Mouse (Mus musculus) lung, postnatal 10 days (tissue): ENCODE measurements around the gene Gas2l2.

Experiments
- DNase-seq: peaks from one replicate; pipeline ENCODE4 v3.0.0; 2021

Gene Gas2l2

GRCm38 (mm10) chr11:83442596-83443267 is 13.5 kb upstream of the Gas2l2 start:
- DNase-seq, result peak; percentile 86

GRCm38 (mm10) chr11:83441235-83441634 is 12.0 kb upstream of the Gas2l2 start:
- no peak for DNase-seq

- DNase-seq, result peak; percentile 88
These were observed 11.1 kb upstream of the Gas2l2 start for GRCm38 (mm10) chr11:83440081-83441064.

GRCm38 (mm10) chr11:83439426-83440060 is 10.3 kb upstream of the Gas2l2 start:
- no peak for DNase-seq

- DNase-seq, result no peak
These were observed 8.1 kb upstream of the Gas2l2 start, which contains the start of gene 1700020L24Rik for GRCm38 (mm10) chr11:83437377-83437776. Gene 1700020L24Rik, plus strand, starts transcription at chr11:83437677.

GRCm38 (mm10) chr11:83432533-83432932 is 3.3 kb upstream of the Gas2l2 start:
- DNase-seq, result no peak

- peak; percentile 33 for DNase-seq
These were observed 2.3 kb downstream of the Gas2l2 start for GRCm38 (mm10) chr11:83426964-83427363.

GRCm38 (mm10) chr11:83424681-83425080 is 4.6 kb downstream of the Gas2l2 start:
- DNase-seq, result peak; percentile 78

- peak; percentile 76 for DNase-seq
These were observed 8.0 kb downstream of the Gas2l2 start for GRCm38 (mm10) chr11:83421305-83421704.

- no peak for DNase-seq
These were observed 8.9 kb downstream of the Gas2l2 start for GRCm38 (mm10) chr11:83420338-83420737.

- no peak for DNase-seq
These were observed 10.7 kb downstream of the Gas2l2 start for GRCm38 (mm10) chr11:83418566-83418965.

- no peak for DNase-seq
These were observed 11.5 kb downstream of the Gas2l2 start for GRCm38 (mm10) chr11:83417708-83418107.

GRCm38 (mm10) chr11:83417080-83417479 is 12.2 kb downstream of the Gas2l2 start:
- DNase-seq, result peak; percentile 77

- no peak for DNase-seq
These were observed 18.7 kb downstream of the Gas2l2 start for GRCm38 (mm10) chr11:83410510-83410909.

- DNase-seq, result no peak
These were observed 19.4 kb downstream of the Gas2l2 start for GRCm38 (mm10) chr11:83409792-83410291.

GRCm38 (mm10) chr11:83409087-83409754 is 20.0 kb downstream of the Gas2l2 start, which contains the start of gene Rasl10b:
Gene Rasl10b, plus strand, starts transcription at chr11:83409137.
- peak; percentile 39 for DNase-seq

- DNase-seq, result no peak
These were observed 21.0 kb downstream of the Gas2l2 start for GRCm38 (mm10) chr11:83408242-83408641.

GRCm38 (mm10) chr11:83406391-83406790 is 22.9 kb downstream of the Gas2l2 start:
- DNase-seq, result no peak

- no peak for DNase-seq
These were observed 25.5 kb downstream of the Gas2l2 start for GRCm38 (mm10) chr11:83403787-83404186.

GRCm38 (mm10) chr11:83398724-83399123 is 30.5 kb downstream of the Gas2l2 start:
- no peak for DNase-seq

GRCm38 (mm10) chr11:83397626-83398025 is 31.6 kb downstream of the Gas2l2 start:
- DNase-seq, result no peak

GRCm38 (mm10) chr11:83394802-83395439 is 34.3 kb downstream of the Gas2l2 start:
- DNase-seq, result no peak
